Mouse (Mus musculus): Measurements from ENCODE around the gene Ulk4.

- TF ChIP-seq CTCF (IDR thresholded peaks at IDR 0.05), result peak; percentile 97
- no peak for TF ChIP-seq EP300 (IDR thresholded peaks at IDR 0.05)
Observed at GRCm38 (mm10) chr9:121108110-121108509, 168.9 kb downstream of the Ulk4 start.

Data from lung, postnatal 0 days (tissue).